Mouse (Mus musculus): ENCODE measurements around the gene Lrrk1. TPM values are rescaled to one million over a fixed set of nuclear protein-coding genes. Genes with fewer than 3 reads are reported as not detected.

Gene Lrrk1
- polyA plus RNA-seq, 1 experiment: 76.4 TPM

- no peak for TF ChIP-seq POLR2A (IDR thresholded peaks at IDR 0.05; ENCODE audit: borderline replicate concordance, extremely low read depth, low read depth, low read length)
- no peak for TF ChIP-seq CTCF (IDR thresholded peaks at IDR 0.05; ENCODE audit: insufficient read depth, low read length)
- 73% methylated on average over 8 of the region's 8 CpGs for WGBS
Observed at GRCm38 (mm10) chr7:66332340-66332739, 55.8 kb downstream of the Lrrk1 start.

GRCm38 (mm10) chr7:66330610-66331009 is 57.5 kb downstream of the Lrrk1 start:
- TF ChIP-seq CTCF (IDR thresholded peaks at IDR 0.05; ENCODE audit: insufficient read depth, low read length) (no peak), POLR2A (IDR thresholded peaks at IDR 0.05; ENCODE audit: borderline replicate concordance, extremely low read depth, low read depth, low read length) (no peak)
- Histone ChIP-seq H3K4me1 (ENCODE audit: control insufficient read depth, insufficient read depth, low read length) (no peaks in the 10 kb centered on the region), H3K4me3 (replicated peaks; ENCODE audit: extremely low read depth, low read depth, low read length) (no peak overlapping the region)
- DNase-seq: no peak
- WGBS: 62% methylated on average over 9 of the region's 9 CpGs

More at GRCm38 (mm10) chr7:66332340-66332739, 55.8 kb downstream of the Lrrk1 start:
- Histone ChIP-seq H3K4me3 (replicated peaks; ENCODE audit: extremely low read depth, low read depth, low read length) (no peak overlapping the region), H3K4me1 (ENCODE audit: control insufficient read depth, insufficient read depth, low read length) (no peaks in the 10 kb centered on the region)
- DNase-seq: no peak

GRCm38 (mm10) chr7:66327516-66327915 is 60.6 kb downstream of the Lrrk1 start:
- H3K4me3 ChIP-seq (replicated peaks; ENCODE audit: extremely low read depth, low read depth, low read length): no peak overlapping the region
- DNase-seq: no peak
- no peaks in the 10 kb centered on the region; the same call in 1 of the 2 replicates for H3K4me1 ChIP-seq (ENCODE audit: control insufficient read depth, insufficient read depth, low read length)
- TF ChIP-seq CTCF (IDR thresholded peaks at IDR 0.05; ENCODE audit: insufficient read depth, low read length) (no peak), POLR2A (IDR thresholded peaks at IDR 0.05; ENCODE audit: borderline replicate concordance, extremely low read depth, low read depth, low read length) (no peak)
- WGBS: 93% methylated on average over 2 of the region's 2 CpGs

- no peaks in the 10 kb centered on the region; the same call in 1 of the 2 replicates for H3K4me1 ChIP-seq (ENCODE audit: control insufficient read depth, insufficient read depth, low read length)
- 62% methylated on average over 3 of the region's 3 CpGs for WGBS
- TF ChIP-seq CTCF (IDR thresholded peaks at IDR 0.05; ENCODE audit: insufficient read depth, low read length) (no peak), POLR2A (IDR thresholded peaks at IDR 0.05; ENCODE audit: borderline replicate concordance, extremely low read depth, low read depth, low read length) (no peak)
- no peak overlapping the region for H3K4me3 ChIP-seq (replicated peaks; ENCODE audit: extremely low read depth, low read depth, low read length)
- no peak for DNase-seq
Observed at GRCm38 (mm10) chr7:66325419-66326053, 62.6 kb downstream of the Lrrk1 start.

GRCm38 (mm10) chr7:66323252-66324015 is 64.7 kb downstream of the Lrrk1 start:
- 57% methylated on average over 9 of the region's 9 CpGs for WGBS
- H3K4me1 ChIP-seq (ENCODE audit: control insufficient read depth, insufficient read depth, low read length): no peaks in the 10 kb centered on the region; the same call in 1 of the 2 replicates
- TF ChIP-seq CTCF (IDR thresholded peaks at IDR 0.05; ENCODE audit: insufficient read depth, low read length) (no peak), POLR2A (IDR thresholded peaks at IDR 0.05; ENCODE audit: borderline replicate concordance, extremely low read depth, low read depth, low read length) (no peak)
- H3K4me3 ChIP-seq (replicated peaks; ENCODE audit: extremely low read depth, low read depth, low read length): no peak overlapping the region
- DNase-seq: no peak

- Histone ChIP-seq H3K4me3 (replicated peaks; ENCODE audit: extremely low read depth, low read depth, low read length) (no peak overlapping the region), H3K4me1 (ENCODE audit: control insufficient read depth, insufficient read depth, low read length) (no peaks in the 10 kb centered on the region; the same call in 1 of the 2 replicates)
- WGBS: 53% methylated on average over 5 of the region's 5 CpGs
- TF ChIP-seq CTCF (IDR thresholded peaks at IDR 0.05; ENCODE audit: insufficient read depth, low read length): no peak
- no peak for TF ChIP-seq POLR2A (IDR thresholded peaks at IDR 0.05; ENCODE audit: borderline replicate concordance, extremely low read depth, low read depth, low read length)
- no peak for DNase-seq
Observed at GRCm38 (mm10) chr7:66320996-66321395, 67.2 kb downstream of the Lrrk1 start.

- no peak for DNase-seq
- Histone ChIP-seq H3K4me3 (replicated peaks; ENCODE audit: extremely low read depth, low read depth, low read length) (no peak overlapping the region), H3K4me1 (ENCODE audit: control insufficient read depth, insufficient read depth, low read length) (no peaks in the 10 kb centered on the region)
- 57% methylated on average over 6 of the region's 6 CpGs for WGBS
- TF ChIP-seq POLR2A (IDR thresholded peaks at IDR 0.05; ENCODE audit: borderline replicate concordance, extremely low read depth, low read depth, low read length) (no peak), CTCF (IDR thresholded peaks at IDR 0.05; ENCODE audit: insufficient read depth, low read length) (no peak)
Observed at GRCm38 (mm10) chr7:66318147-66318546, 70.0 kb downstream of the Lrrk1 start.

- WGBS: 49% methylated on average over 26 of the region's 26 CpGs
- TF ChIP-seq POLR2A (IDR thresholded peaks at IDR 0.05; ENCODE audit: borderline replicate concordance, extremely low read depth, low read depth, low read length) (no peak), CTCF (IDR thresholded peaks at IDR 0.05; ENCODE audit: insufficient read depth, low read length) (no peak)
- H3K4me3 ChIP-seq (replicated peaks; ENCODE audit: extremely low read depth, low read depth, low read length): no peak overlapping the region
- peak; percentile 75 for DNase-seq
- H3K4me1 ChIP-seq (ENCODE audit: control insufficient read depth, insufficient read depth, low read length): peaks cover 15% of the 10 kb centered on the region
Observed at GRCm38 (mm10) chr7:66310670-66311656, 77.2 kb downstream of the Lrrk1 start.
